In the genomic region with DNA sequence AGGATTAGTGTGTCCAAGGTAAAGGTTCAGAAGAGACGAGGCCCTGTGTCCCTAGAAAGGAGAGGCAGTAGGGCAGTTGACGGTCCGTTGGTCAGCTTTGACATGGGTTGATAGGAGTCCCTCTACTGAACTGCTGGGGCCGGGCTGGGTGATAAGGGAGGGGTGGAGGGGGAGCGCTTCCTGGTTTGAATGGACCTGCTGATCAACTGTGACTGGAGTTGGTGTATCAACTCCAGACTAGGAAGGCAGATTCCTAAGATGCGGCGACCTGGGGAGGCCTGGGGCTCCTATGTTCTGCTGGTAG, we compare ENCODE assay signal across 9 mouse cellular contexts.
DNase-seq lines count a peak whose midpoint lies in the region; ATAC-seq and TF ChIP-seq lines count a peak whose summit lies in the region.
"Had no signal": no experiment of that assay in that cellular context is flagged by ENCODE, and none has a peak within 500 bp of the region (broad histone marks: within the 10 kb centered on the region; RNA-seq: fewer than 3 reads in every experiment).

No protein-coding gene starts in this region.

- TF ChIP-seq CTCF in E14TG2a.4 (conservative IDR thresholded peaks at IDR 0.05; ENCODE audit: low read length): no peak
- no peak for TF ChIP-seq CTCF in liver, postnatal 0 days (IDR thresholded peaks at IDR 0.05; ENCODE audit: low read depth)

- no peak overlapping the region for H3K9ac ChIP-seq in heart, embryonic 11.5 days (ENCODE audit: low read depth, low read length)
- peak overlapping the region; percentile 84; the same call in 1 of the 2 replicates for H3K9ac ChIP-seq in hindbrain, embryonic 12.5 days
- H3K9ac ChIP-seq in liver, postnatal 0 days (replicated peaks): no peak overlapping the region

- no peaks in the 10 kb centered on the region for H3K36me3 ChIP-seq in heart, embryonic 11.5 days (ENCODE audit: control insufficient read depth, insufficient read depth, low read length)
- peaks cover 12% of the 10 kb centered on the region for H3K36me3 ChIP-seq in E14TG2a.4 (ENCODE audit: insufficient read depth, low read length)
- H3K36me3 ChIP-seq in hindbrain, embryonic 12.5 days: no peaks in the 10 kb centered on the region
- H3K36me3 ChIP-seq in liver, postnatal 0 days (replicated peaks; ENCODE audit: insufficient read depth, low read length): no peaks in the 10 kb centered on the region

- H3K9me3 ChIP-seq in heart, embryonic 11.5 days (replicated peaks; ENCODE audit: control insufficient read depth, low read length): no peaks in the 10 kb centered on the region
- H3K9me3 ChIP-seq in E14TG2a.4 (ENCODE audit: low read length): no peaks in the 10 kb centered on the region
- H3K9me3 ChIP-seq in hindbrain, embryonic 12.5 days (replicated peaks): no peaks in the 10 kb centered on the region
- no peaks in the 10 kb centered on the region for H3K9me3 ChIP-seq in liver, postnatal 0 days (ENCODE audit: low read length)

- intact Hi-C loops in heart, postnatal 36 days (cut with DNase I): loop anchor here (2.0 kb wide), 1 partner anchor 18 kb away; no protein-coding TSS in a partner anchor

- 16% methylated on average over 7 of the region's 7 CpGs for WGBS in heart, embryonic 11.5 days (ENCODE audit: insufficient replicate concordance)
- WGBS in hindbrain, embryonic 12.5 days: 17% methylated on average over 7 of the region's 7 CpGs
- 24% methylated on average over 7 of the region's 7 CpGs for WGBS in liver, postnatal 0 days (ENCODE audit: insufficient replicate concordance)

- no peak overlapping the region for H3K4me3 ChIP-seq in heart, embryonic 11.5 days (ENCODE audit: low read depth, low read length)
- H3K4me3 ChIP-seq in E14TG2a.4 (replicated peaks; ENCODE audit: low read length): peak overlapping the region; percentile 85
- no peak overlapping the region for H3K4me3 ChIP-seq in hindbrain, embryonic 12.5 days
- no peak overlapping the region for H3K4me3 ChIP-seq in liver, postnatal 0 days (ENCODE audit: low read depth, low read length)

- DNase-seq in heart, postnatal 36 days: no peak
- DNase-seq in liver, postnatal 0 days: peak; percentile 28
- DNase-seq in embryo, embryonic 10.5 days (ENCODE audit: low spot score): no peak
- DNase-seq in cerebellum, adult 9-11 months: no peak
- no peak for DNase-seq in urinary bladder, adult 2 months (ENCODE audit: low spot score)
- DNase-seq: B cell, adult 2 months had no signal

- H3K4me1 ChIP-seq in heart, embryonic 11.5 days (ENCODE audit: control insufficient read depth, insufficient read depth, low read length): peaks cover 69% of the 10 kb centered on the region
- H3K4me1 ChIP-seq in E14TG2a.4 (replicated peaks; ENCODE audit: low read depth, low read length): peaks cover 96% of the 10 kb centered on the region
- peaks cover 69% of the 10 kb centered on the region for H3K4me1 ChIP-seq in hindbrain, embryonic 12.5 days
- H3K4me1 ChIP-seq in liver, postnatal 0 days (ENCODE audit: insufficient read depth): peaks cover 78% of the 10 kb centered on the region

- no peak for TF ChIP-seq EP300 in liver, postnatal 0 days (IDR thresholded peaks at IDR 0.05; ENCODE audit: low read depth)

- H3K27ac ChIP-seq in heart, embryonic 11.5 days (ENCODE audit: low read depth, low read length): peak overlapping the region; percentile 96
- H3K27ac ChIP-seq in hindbrain, embryonic 12.5 days: peak overlapping the region; percentile 97
- H3K27ac ChIP-seq in liver, postnatal 0 days (ENCODE audit: low read depth): peak overlapping the region; percentile 93; the same call in 1 of the 2 replicates

- H3K27me3 ChIP-seq in heart, embryonic 11.5 days (ENCODE audit: control insufficient read depth, insufficient read depth, low read length): no peaks in the 10 kb centered on the region
- no peaks in the 10 kb centered on the region for H3K27me3 ChIP-seq in E14TG2a.4 (ENCODE audit: insufficient read depth, low read length)
- no peaks in the 10 kb centered on the region for H3K27me3 ChIP-seq in hindbrain, embryonic 12.5 days
- no peaks in the 10 kb centered on the region for H3K27me3 ChIP-seq in liver, postnatal 0 days (ENCODE audit: insufficient read depth, low read length)

- H3K4me2 ChIP-seq in heart, embryonic 11.5 days: peak overlapping the region; percentile 91
- H3K4me2 ChIP-seq in hindbrain, embryonic 12.5 days (replicated peaks): peak overlapping the region; percentile 82
- H3K4me2 ChIP-seq in liver, postnatal 0 days (ENCODE audit: low read depth, low read length): peak overlapping the region; percentile 83

- no peak; the same call in 1 of the 2 replicates for ATAC-seq in heart, embryonic 11.5 days (replicated peaks; ENCODE audit: insufficient number of reproducible peaks, low FRiP score, low TSS enrichment)
- ATAC-seq in hindbrain, embryonic 12.5 days (ENCODE audit: low FRiP score): no peak
- no peak for ATAC-seq in liver, postnatal 0 days
